Mouse (Mus musculus) embryonic facial prominence, embryonic 13.5 days (tissue): ENCODE data around the gene Apbb2. TPM values are rescaled to one million over a fixed set of nuclear protein-coding genes. Genes with fewer than 3 reads are reported as not detected.
A peak's percentile ranks its signal among the peaks of the same experiment; 100 is the strongest.

Experiments
- ATAC-seq: fragments of 200-750 bp; cut with Nextera tagmentation; 2 replicates; pipeline ENCODE4 v1.8.0; 2017; ENCODE audit warnings: low read depth; ENCODE audit not compliant: insufficient number of reproducible peaks, insufficient read depth, low FRiP score, low TSS enrichment
- H3K27ac ChIP-seq: fragments of 300-500 bp; sonication (generic); 2 replicates; pipeline ENCODE4 v1.5.1; 2015; ENCODE audit warnings: moderate library complexity, mild to moderate bottlenecking, inconsistent platforms
- H3K27me3 ChIP-seq: fragments of 300-500 bp; sonication (generic); 2 replicates; pipeline ENCODE4 v1.6.1; 2015; ENCODE audit warnings: mild to moderate bottlenecking, inconsistent platforms
- H3K36me3 ChIP-seq: fragments of 300-500 bp; sonication (generic); 2 replicates; pipeline ENCODE4 v1.6.1; 2015; ENCODE audit warnings: mild to moderate bottlenecking, inconsistent platforms
- H3K4me1 ChIP-seq: fragments of 300-500 bp; sonication (generic); 2 replicates; pipeline ENCODE4 v1.6.1; 2015; ENCODE audit warnings: inconsistent platforms
- H3K4me2 ChIP-seq: fragments of 300-500 bp; sonication (generic); 2 replicates; pipeline ENCODE4 v1.6.1; 2015; ENCODE audit warnings: moderate library complexity, mild to moderate bottlenecking, inconsistent platforms
- H3K4me3 ChIP-seq: fragments of 300-500 bp; sonication (generic); 2 replicates; pipeline ENCODE4 v1.5.1; 2015; ENCODE audit warnings: mild to moderate bottlenecking, inconsistent platforms
- H3K9ac ChIP-seq: fragments of 300-500 bp; sonication (generic); 2 replicates; pipeline ENCODE4 v1.6.1; 2015; ENCODE audit warnings: mild to moderate bottlenecking, inconsistent platforms
- H3K9me3 ChIP-seq: fragments of 300-500 bp; sonication (generic); 2 replicates; pipeline ENCODE4 v1.6.1; 2016; ENCODE audit warnings: inconsistent platforms
- WGBS: fragments of 180-500 bp; shearing (Covaris S2); methylation state at CpG from one replicate; pipeline ENCODE4 v1.1.7; 2015; ENCODE audit warnings: mixed read lengths; 5-methylcytosine and 5-hydroxymethylcytosine counted together
- polyA plus RNA-seq: library from polyadenylated mRNA; unstranded; fragments of >200 nt; fragmentation: Nextera tagmentation; extraction: Ambion mirVana; gene quantifications from 2 replicates; pipeline ENCODE4 v1.2.1, GENCODE M21; 2015

The Apbb2 gene
- polyA plus RNA-seq: 74.1 and 77.4 TPM in 2 replicates

GRCm38 (mm10) chr5:66618597-66618996 is at the start of gene Apbb2:
Gene Apbb2, minus strand, starts transcription at chr5:66618784.
- Histone ChIP-seq H3K27ac (peak within 1 kb of the TSS; percentile 96), H3K4me3 (peak within 1 kb of the TSS; percentile 82), H3K9ac (peak within 1 kb of the TSS; percentile 92), H3K36me3 (no peaks in the 10 kb centered on the region), H3K4me2 (peak within 1 kb of the TSS; percentile 80), H3K4me1 (peaks cover 48% of the 10 kb centered on the region), H3K9me3 (no peaks in the 10 kb centered on the region), H3K27me3 (no peaks in the 10 kb centered on the region)
- ATAC-seq: peak; percentile 92
- under 1% methylated on average over 39 of the region's 39 CpGs for WGBS

- no peaks in the 10 kb centered on the region for H3K9me3 ChIP-seq
- 34% methylated on average over 5 of the region's 5 CpGs for WGBS
- H3K4me3 ChIP-seq: no peak overlapping the region
- H3K4me1 ChIP-seq: peaks cover 13% of the 10 kb centered on the region; the same call in 1 of the 2 replicates
- H3K36me3 ChIP-seq: no peaks in the 10 kb centered on the region
- H3K9ac ChIP-seq: no peak overlapping the region
- H3K4me2 ChIP-seq: no peak overlapping the region
- peak overlapping the region; percentile 66 for H3K27ac ChIP-seq
- no peaks in the 10 kb centered on the region for H3K27me3 ChIP-seq
- 0 out of 2 replicates have a peak, but pooled peaks have one; percentile 37 for ATAC-seq
Measured at GRCm38 (mm10) chr5:66654220-66654619, 35.6 kb upstream of the Apbb2 start.

GRCm38 (mm10) chr5:66647504-66647903 is 28.9 kb upstream of the Apbb2 start:
- Histone ChIP-seq H3K9ac (no peak overlapping the region), H3K4me3 (no peak overlapping the region), H3K27me3 (no peaks in the 10 kb centered on the region), H3K4me2 (no peak overlapping the region), H3K27ac (no peak overlapping the region), H3K9me3 (no peaks in the 10 kb centered on the region), H3K36me3 (no peaks in the 10 kb centered on the region), H3K4me1 (0 out of 2 replicates have a peak, but pooled peaks cover 5% of the 10 kb centered on the region)
- no peak for ATAC-seq
- 70% methylated on average over 7 of the region's 7 CpGs for WGBS

GRCm38 (mm10) chr5:66643260-66643659 is 24.7 kb upstream of the Apbb2 start:
- no peak overlapping the region for H3K27ac ChIP-seq
- 87% methylated on average over 5 of the region's 5 CpGs for WGBS

GRCm38 (mm10) chr5:66642156-66642555 is 23.6 kb upstream of the Apbb2 start:
- ATAC-seq: no peak
- 93% methylated on average over 4 of the region's 4 CpGs for WGBS
- Histone ChIP-seq H3K9ac (no peak overlapping the region), H3K4me3 (no peak overlapping the region), H3K4me1 (no peaks in the 10 kb centered on the region), H3K27me3 (no peaks in the 10 kb centered on the region), H3K27ac (no peak overlapping the region), H3K9me3 (no peaks in the 10 kb centered on the region), H3K4me2 (no peak overlapping the region), H3K36me3 (no peaks in the 10 kb centered on the region)

More at GRCm38 (mm10) chr5:66643260-66643659, 24.7 kb upstream of the Apbb2 start:
- H3K4me3 ChIP-seq: no peak overlapping the region
- no peaks in the 10 kb centered on the region for H3K9me3 ChIP-seq
- H3K4me1 ChIP-seq: no peaks in the 10 kb centered on the region
- H3K36me3 ChIP-seq: no peaks in the 10 kb centered on the region
- no peak for ATAC-seq
- H3K4me2 ChIP-seq: no peak overlapping the region
- H3K27me3 ChIP-seq: no peaks in the 10 kb centered on the region
- no peak overlapping the region for H3K9ac ChIP-seq

GRCm38 (mm10) chr5:66635459-66636079 is 17.0 kb upstream of the Apbb2 start:
- Histone ChIP-seq H3K36me3 (no peaks in the 10 kb centered on the region), H3K27ac (no peak overlapping the region), H3K27me3 (no peaks in the 10 kb centered on the region), H3K4me2 (no peak overlapping the region), H3K9ac (no peak overlapping the region), H3K9me3 (no peaks in the 10 kb centered on the region), H3K4me3 (no peak overlapping the region), H3K4me1 (no peaks in the 10 kb centered on the region)
- WGBS: 61% methylated on average over 10 of the region's 10 CpGs
- ATAC-seq: no peak

- H3K4me3 ChIP-seq: no peak overlapping the region
- H3K27me3 ChIP-seq: no peaks in the 10 kb centered on the region
- H3K36me3 ChIP-seq: no peaks in the 10 kb centered on the region
- no peak for ATAC-seq
- WGBS: 75% methylated on average over 7 of the region's 7 CpGs
- no peak overlapping the region for H3K27ac ChIP-seq
- no peaks in the 10 kb centered on the region for H3K4me1 ChIP-seq
- no peak overlapping the region for H3K4me2 ChIP-seq
- no peak overlapping the region for H3K9ac ChIP-seq
- no peaks in the 10 kb centered on the region for H3K9me3 ChIP-seq
Measured at GRCm38 (mm10) chr5:66627805-66628204, 9.2 kb upstream of the Apbb2 start.

- H3K4me2 ChIP-seq: peak overlapping the region; percentile 80
- H3K4me1 ChIP-seq: peaks cover 33% of the 10 kb centered on the region
- WGBS: under 1% methylated on average over 41 of the region's 41 CpGs
- peak; percentile 71 for ATAC-seq
- H3K4me3 ChIP-seq: peak overlapping the region; percentile 60
- peak overlapping the region; percentile 29; the same call in 1 of the 2 replicates for H3K27ac ChIP-seq
- H3K36me3 ChIP-seq: no peaks in the 10 kb centered on the region
- H3K9ac ChIP-seq: peak overlapping the region; percentile 73
- no peaks in the 10 kb centered on the region for H3K9me3 ChIP-seq
- H3K27me3 ChIP-seq: no peaks in the 10 kb centered on the region
Measured at GRCm38 (mm10) chr5:66620191-66620625, 1.6 kb upstream of the Apbb2 start.

- ATAC-seq: no peak
- no peaks in the 10 kb centered on the region for H3K36me3 ChIP-seq
- 0 out of 2 replicates have a peak overlapping the region, but pooled peaks have one; percentile 29 for H3K27ac ChIP-seq
- peak overlapping the region; percentile 73 for H3K9ac ChIP-seq
- peak overlapping the region; percentile 80 for H3K4me2 ChIP-seq
- peak overlapping the region; percentile 60 for H3K4me3 ChIP-seq
- 42% methylated on average over 8 of the region's 8 CpGs for WGBS
- H3K4me1 ChIP-seq: peaks cover 37% of the 10 kb centered on the region
- no peaks in the 10 kb centered on the region for H3K27me3 ChIP-seq
- no peaks in the 10 kb centered on the region for H3K9me3 ChIP-seq
Measured at GRCm38 (mm10) chr5:66619675-66620074, 1.1 kb upstream of the Apbb2 start.

- Histone ChIP-seq H3K4me3 (peak overlapping the region; percentile 82; the same call in 1 of the 2 replicates), H3K27me3 (no peaks in the 10 kb centered on the region), H3K4me2 (peak overlapping the region; percentile 80), H3K9ac (no peak overlapping the region), H3K27ac (0 out of 2 replicates have a peak overlapping the region, but pooled peaks have one; percentile 96), H3K36me3 (no peaks in the 10 kb centered on the region), H3K4me1 (peaks cover 42% of the 10 kb centered on the region), H3K9me3 (no peaks in the 10 kb centered on the region)
- WGBS: 27% methylated on average over 11 of the region's 11 CpGs
- ATAC-seq: no peak
Measured at GRCm38 (mm10) chr5:66619195-66619594, 611 bp upstream of the Apbb2 start.

- peak overlapping the region; percentile 80 for H3K4me2 ChIP-seq
- peak; percentile 68 for ATAC-seq
- H3K9me3 ChIP-seq: no peaks in the 10 kb centered on the region
- no peaks in the 10 kb centered on the region for H3K27me3 ChIP-seq
- peak overlapping the region; percentile 82 for H3K4me3 ChIP-seq
- WGBS: under 1% methylated on average over 54 of the region's 54 CpGs
- no peaks in the 10 kb centered on the region for H3K36me3 ChIP-seq
- peak overlapping the region; percentile 92 for H3K9ac ChIP-seq
- peaks cover 54% of the 10 kb centered on the region for H3K4me1 ChIP-seq
- H3K27ac ChIP-seq: peak overlapping the region; percentile 96
Measured at GRCm38 (mm10) chr5:66617921-66618460, 593 bp downstream of the Apbb2 start.

- WGBS: 84% methylated on average over 4 of the region's 4 CpGs
- Histone ChIP-seq H3K27me3 (no peaks in the 10 kb centered on the region), H3K9ac (no peak overlapping the region), H3K36me3 (no peaks in the 10 kb centered on the region), H3K9me3 (no peaks in the 10 kb centered on the region), H3K27ac (no peak overlapping the region), H3K4me3 (no peak overlapping the region), H3K4me2 (peak overlapping the region; percentile 5; the same call in 1 of the 2 replicates), H3K4me1 (peaks cover 61% of the 10 kb centered on the region)
- no peak for ATAC-seq
Measured at GRCm38 (mm10) chr5:66614940-66615339, 3.6 kb downstream of the Apbb2 start.
